Mouse (Mus musculus): Measurements from ENCODE around the gene Kmt2c.

Kmt2c gene

GRCm38 (mm10) chr5:25498346-25498820 is at the start of gene Kmt2c:
Gene Kmt2c, minus strand, starts transcription at chr5:25498783.
- DNase-seq, result peak; percentile 69 to 81

DNA sequence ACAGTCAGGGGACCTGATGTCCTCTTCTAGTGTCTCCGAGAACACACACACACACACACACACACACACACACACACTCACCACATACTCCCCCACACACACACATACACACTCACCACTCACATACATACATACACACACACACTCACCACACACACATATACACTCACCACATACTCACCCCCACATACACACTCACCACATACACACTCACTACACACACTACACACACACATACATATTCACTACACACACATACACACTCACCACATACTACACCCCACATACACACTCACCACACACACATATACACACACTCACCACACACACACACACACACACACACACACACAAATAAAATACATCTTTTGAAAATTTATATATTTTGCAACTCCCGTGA is 48.3 kb upstream of the Kmt2c start:
- DNase-seq, result no peak

GRCm38 (mm10) chr5:25544566-25544965 is 46.0 kb upstream of the Kmt2c start:
- no peak for DNase-seq

DNA sequence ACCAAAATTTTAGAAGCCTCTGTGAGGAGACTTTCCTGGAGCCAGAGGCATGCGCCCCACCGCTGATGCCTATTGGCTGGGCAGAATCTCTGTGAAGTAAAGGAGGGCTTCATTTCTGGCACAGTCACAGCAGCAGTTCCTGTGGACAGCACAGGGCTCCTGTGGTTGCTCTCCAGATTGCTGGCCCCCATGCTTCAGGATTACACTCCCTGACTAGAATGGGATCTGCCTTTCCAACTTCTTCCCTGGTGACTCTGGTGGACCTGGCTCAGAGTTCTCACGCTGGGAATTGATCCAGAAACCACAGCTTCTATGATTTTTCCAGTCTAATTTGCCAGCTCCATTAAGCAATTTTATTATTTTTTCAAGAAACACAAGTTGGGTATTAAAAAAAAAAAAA is 45.5 kb upstream of the Kmt2c start:
- no peak for DNase-seq

DNA sequence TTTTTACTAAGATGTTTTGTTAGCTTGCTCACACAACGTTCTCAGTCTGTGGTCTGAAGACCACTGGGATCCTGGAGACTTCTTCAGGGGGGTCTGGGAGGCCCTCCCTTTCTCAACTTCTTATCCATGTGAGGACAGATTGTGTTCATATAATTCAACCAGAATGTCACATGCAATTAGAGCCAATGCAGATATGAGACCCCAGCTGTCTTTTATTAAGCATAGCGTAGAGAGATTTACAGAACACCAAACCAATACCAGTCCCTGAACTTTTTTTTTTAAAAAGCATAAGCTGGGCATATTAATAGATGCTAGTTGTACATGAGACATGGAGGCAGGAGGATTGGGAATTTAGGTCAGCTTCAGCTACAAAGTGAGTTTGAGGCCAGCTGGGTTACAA is 43.1 kb upstream of the Kmt2c start:
- no peak for DNase-seq

DNA sequence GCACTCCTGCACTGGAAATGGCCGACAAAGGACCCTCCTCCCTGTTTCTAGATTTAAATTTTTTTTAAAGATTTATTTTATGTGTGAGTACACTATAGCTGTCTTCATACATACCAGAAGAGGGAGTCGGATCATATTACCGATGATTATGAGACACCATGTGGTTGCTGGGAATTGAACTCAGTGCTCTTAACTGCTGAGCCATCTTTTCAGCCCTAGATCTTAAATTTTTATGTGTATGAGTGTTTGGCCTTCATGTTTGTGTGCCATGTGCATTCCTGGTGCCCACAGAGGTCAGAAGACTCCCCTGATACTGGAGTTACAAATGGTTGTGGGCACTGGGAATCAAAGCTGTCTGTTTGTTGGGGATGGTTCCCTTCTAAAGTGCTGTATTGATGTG is 42.3 kb upstream of the Kmt2c start:
- DNase-seq, result no peak

GRCm38 (mm10) chr5:25540412-25540811 is 41.8 kb upstream of the Kmt2c start:
- DNase-seq, result no peak

- no peak for DNase-seq
These were observed 38.4 kb upstream of the Kmt2c start for GRCm38 (mm10) chr5:25536921-25537409.

DNA sequence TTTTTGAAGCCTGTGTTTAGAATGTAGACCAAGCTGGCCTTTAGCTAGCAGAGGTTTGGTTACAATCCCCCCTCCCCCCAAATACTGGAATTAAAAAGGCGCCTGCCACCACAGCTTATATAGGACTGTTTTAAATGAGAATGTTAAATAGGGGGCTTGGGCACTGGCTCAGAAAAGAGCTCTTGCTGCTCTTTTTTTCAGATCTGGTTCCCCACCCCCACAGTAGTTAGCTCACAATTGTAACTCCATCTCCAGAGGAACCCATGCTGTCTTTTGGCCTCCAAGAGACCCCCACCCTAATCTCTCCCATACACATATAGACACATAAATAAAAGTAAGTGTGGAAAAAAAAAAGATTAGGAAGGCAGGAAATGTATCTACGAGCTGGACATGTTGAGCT is 37.9 kb upstream of the Kmt2c start:
- DNase-seq, result no peak

DNA sequence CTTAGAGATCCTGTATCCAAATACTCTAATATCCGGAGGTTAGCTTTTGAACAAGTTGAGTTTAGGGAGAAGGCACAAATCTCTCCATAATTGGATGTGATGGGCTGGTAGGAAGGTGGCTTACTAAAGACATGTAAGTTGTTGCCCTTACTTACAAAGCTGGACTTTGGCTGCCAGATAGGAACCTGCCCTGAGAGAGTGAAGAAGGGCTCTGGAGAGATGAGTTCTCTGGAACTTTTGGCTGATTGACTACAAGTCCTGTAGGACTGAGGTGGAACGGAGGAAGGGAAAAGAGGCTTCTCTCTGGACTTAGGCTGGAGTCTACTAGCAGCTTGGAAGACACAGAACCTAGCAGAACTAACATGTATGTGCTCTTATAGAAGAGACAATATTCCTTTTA is 37.0 kb upstream of the Kmt2c start:
- no peak for DNase-seq

- no peak for DNase-seq
These were observed 34.7 kb upstream of the Kmt2c start for GRCm38 (mm10) chr5:25533298-25533697.

- peak in 1 of 2 experiments; percentile 29 for DNase-seq
These were observed 33.9 kb upstream of the Kmt2c start for GRCm38 (mm10) chr5:25532256-25533147.

DNA sequence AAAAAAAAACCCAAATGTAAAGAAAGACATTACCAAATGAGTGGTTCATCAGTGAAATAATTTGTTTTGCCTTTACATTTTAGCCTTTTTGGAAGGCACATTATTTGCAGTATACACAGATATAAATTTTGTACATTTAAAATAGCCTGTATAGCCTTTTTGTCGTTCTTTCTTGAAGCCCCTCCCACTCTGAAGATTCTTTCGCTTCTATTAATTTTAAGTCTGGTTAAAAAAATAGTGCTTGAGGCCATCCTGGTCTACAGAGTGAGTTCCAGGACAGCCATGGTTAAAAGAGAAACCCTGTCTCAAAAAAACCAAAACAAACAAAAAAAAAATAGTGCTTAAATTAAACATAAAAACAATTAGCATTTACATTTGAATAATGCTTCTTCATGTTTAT is 32.0 kb upstream of the Kmt2c start:
- no peak for DNase-seq

GRCm38 (mm10) chr5:25529529-25530421 is 31.2 kb upstream of the Kmt2c start:
- peak; percentile 99 to 100 for DNase-seq

DNA sequence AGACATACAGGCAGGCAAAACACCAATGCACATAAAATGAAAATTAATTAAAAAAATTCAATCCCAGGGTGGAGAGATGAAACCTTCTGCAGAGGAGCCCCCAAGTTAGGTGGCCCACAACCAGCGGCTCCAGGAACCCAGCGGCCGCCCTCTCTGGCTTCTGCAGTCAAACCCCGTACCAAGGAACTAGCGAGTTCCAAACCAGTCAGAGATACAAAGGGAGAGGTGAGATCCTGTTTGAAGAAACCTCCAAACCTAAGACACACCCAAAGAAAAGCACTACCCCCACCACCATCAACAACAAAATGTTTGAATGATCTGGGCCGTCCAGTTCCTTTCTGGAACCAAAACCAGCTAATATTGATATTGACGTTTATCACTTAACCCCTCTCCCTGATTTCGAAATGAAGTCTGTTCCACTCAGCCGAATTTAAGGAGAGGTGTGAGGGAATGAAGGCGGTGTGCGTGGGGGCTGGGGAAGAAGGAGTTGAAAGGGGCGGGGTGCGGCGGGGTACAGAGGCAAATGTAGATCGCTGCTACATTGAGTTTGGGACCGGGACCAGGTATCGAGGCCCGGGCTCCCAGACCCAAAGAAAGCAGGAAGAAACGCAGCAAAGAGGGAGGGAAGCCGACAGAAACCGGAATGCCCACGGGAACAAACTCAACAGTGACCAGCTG is 30.4 kb upstream of the Kmt2c start:
- DNase-seq, result peak in 1 of 2 experiments; percentile 31

DNA sequence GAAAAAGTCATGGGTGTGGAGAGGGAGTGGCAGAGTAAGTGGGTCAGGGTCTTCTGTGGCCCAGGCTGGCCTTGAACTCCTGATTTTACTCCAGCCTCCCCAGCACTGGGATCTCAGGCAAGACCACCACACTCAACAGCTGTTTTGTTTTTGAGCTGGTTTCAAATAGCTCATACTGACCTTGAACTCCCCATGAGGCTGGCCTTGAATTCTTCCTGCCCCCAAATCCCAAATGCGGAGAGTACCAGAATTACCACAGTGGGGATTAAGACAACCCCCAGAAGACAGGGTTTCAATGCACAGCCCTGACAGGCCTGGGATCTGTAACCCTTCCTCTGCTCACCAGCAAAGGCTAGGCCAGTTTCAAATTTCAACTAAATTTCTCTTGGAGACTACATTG is 29.4 kb upstream of the Kmt2c start:
- DNase-seq, result no peak

DNA sequence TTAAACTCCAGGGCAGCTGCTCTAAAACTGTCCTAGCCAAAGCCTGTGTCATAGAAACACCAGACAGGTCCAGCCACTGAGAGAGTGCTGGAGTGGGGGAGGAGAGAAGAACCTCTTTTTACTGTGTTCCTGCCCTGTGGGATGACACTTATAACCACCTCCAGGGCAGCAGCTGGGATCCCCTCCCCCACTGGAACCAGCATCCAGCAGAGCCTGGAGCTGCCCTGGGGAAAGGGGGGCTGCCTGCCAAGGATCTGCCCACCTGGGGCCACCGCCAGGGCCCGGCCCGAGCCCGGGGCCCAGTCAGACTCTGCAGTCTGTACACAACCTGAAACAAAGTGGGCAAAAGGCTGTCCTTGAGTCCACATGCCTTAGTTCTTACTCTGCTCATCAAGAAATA is 28.3 kb upstream of the Kmt2c start:
- peak in 1 of 2 experiments; percentile 21 for DNase-seq

- no peak for DNase-seq
These were observed 27.5 kb upstream of the Kmt2c start for GRCm38 (mm10) chr5:25526116-25526515.

DNA sequence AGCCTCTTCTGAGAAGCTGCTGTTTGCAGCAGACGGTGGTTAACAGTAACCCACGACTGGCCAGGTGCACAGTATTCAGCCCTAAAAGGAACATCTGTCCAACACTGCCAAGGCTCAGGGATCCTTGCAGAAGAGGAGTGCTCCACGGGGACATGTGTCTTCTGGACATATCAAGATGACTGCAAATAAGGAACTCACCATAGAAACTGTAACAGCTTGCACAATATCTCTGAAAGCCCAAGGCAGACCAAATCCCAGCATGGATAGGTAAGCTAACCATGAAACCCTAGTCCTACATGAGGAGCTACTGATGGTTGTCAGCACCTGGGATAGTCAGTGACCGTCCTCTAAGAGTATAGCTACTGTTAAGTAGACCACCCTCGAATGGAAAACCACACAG is 22.9 kb upstream of the Kmt2c start:
- DNase-seq, result no peak

GRCm38 (mm10) chr5:25519820-25520219 is 21.2 kb upstream of the Kmt2c start:
- DNase-seq, result no peak

DNA sequence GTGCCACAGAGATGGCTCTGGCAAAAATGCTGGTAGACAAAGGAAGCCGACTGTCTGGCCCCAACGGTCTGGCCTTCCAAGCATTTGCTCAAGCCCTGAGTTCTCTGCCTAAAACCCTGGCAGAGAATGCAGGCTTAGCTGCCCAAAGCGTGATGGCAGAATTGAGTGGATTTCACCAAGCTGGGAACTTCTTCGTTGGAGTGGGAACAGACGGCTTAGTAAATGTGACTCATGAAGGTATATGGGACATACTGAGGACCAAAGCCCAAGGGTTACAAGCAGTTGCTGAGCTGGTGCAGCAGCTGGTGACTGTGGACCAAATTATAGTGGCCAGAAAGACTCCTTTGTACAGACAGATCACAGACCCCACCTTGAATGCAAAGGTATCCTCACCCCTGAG is 19.0 kb upstream of the Kmt2c start:
- DNase-seq, result no peak

- no peak for DNase-seq
These were observed 17.8 kb upstream of the Kmt2c start for GRCm38 (mm10) chr5:25516301-25516895.

Measured in thymus, postnatal 36 days (tissue).